Mouse (Mus musculus) CH12.LX (cell line): ENCODE results near the gene Ubiad1. TPM values are rescaled to one million over a fixed set of nuclear protein-coding genes. Genes with fewer than 3 reads are reported as not detected.

Experiments
- DNase-seq: peaks from one replicate; pipeline ENCODE4 v3.0.0-alpha.2; 2013; ENCODE audit errors: extremely low read depth
- H3K27ac ChIP-seq: 2 replicates; pipeline ENCODE4 v1.5.1; 2012; ENCODE audit warnings: low read depth, mild to moderate bottlenecking, control low read depth, moderate library complexity; ENCODE audit not compliant: insufficient read depth
- H3K27me3 ChIP-seq: replicated peaks from 2 replicates; pipeline ENCODE3; 2012; ENCODE audit warnings: inconsistent platforms
- H3K36me3 ChIP-seq, 2 experiments: replicated peaks in 1 of 2; 2 replicates each; pipeline versions ENCODE3 to v1.6.1; 2012; ENCODE audit warnings: inconsistent platforms in 1 of 2, low read length in 1 of 2, mild to moderate bottlenecking in 1 of 2, mixed read lengths in 1 of 2, moderate library complexity in 1 of 2; ENCODE audit not compliant: control insufficient read depth in 1 of 2, insufficient read depth in 1 of 2
- H3K4me1 ChIP-seq, 2 experiments: 2 replicates each; pipeline ENCODE4 v1.6.1; 2012; ENCODE audit warnings: inconsistent platforms in 1 of 2, moderate library complexity in 1 of 2; ENCODE audit not compliant: insufficient read depth in 2 of 2, control insufficient read depth in 1 of 2
- H3K4me2 ChIP-seq: 2 replicates; pipeline ENCODE4 v1.6.1; 2012; ENCODE audit warnings: low read depth, mild to moderate bottlenecking, control low read depth; ENCODE audit not compliant: poor library complexity, insufficient read depth, severe bottlenecking
- H3K4me3 ChIP-seq, 3 experiments: fragments of 150-350 bp in 1 of 3; sonication (generic) in 1 of 3; replicated peaks in 1 of 3; 2 replicates each; pipeline versions ENCODE3 to v1.5.1; 2011 to 2012; ENCODE audit warnings: low read depth in 2 of 3, low read length in 2 of 3, mild to moderate bottlenecking in 2 of 3, moderate library complexity in 2 of 3, control low read depth in 1 of 3, improper control_type of control experiment in 1 of 3, inconsistent platforms in 1 of 3, mixed read lengths in 1 of 3; ENCODE audit not compliant: poor library complexity in 1 of 3
- H3K79me2 ChIP-seq: replicated peaks from 2 replicates; pipeline ENCODE4 v1.6.1; 2012; ENCODE audit warnings: mild to moderate bottlenecking, moderate library complexity; ENCODE audit not compliant: control insufficient read depth, poor library complexity, insufficient read depth, severe bottlenecking; ENCODE audit errors: extremely low read depth
- H3K9ac ChIP-seq: 2 replicates; pipeline ENCODE4 v1.6.1; 2012; ENCODE audit warnings: low read depth, mild to moderate bottlenecking, control low read depth, moderate library complexity; ENCODE audit not compliant: insufficient read depth
- H3K9me3 ChIP-seq: replicated peaks from 2 replicates; pipeline ENCODE3; 2012; ENCODE audit warnings: low read length, inconsistent platforms, mixed read lengths
- CHD2 ChIP-seq: IDR thresholded peaks from 2 replicates; pipeline ENCODE4 v1.6.1; 2011; ENCODE audit warnings: low read length, improper control_type of control experiment
- CTCF ChIP-seq, 2 experiments: IDR thresholded peaks in 1 of 2; conservative IDR thresholded peaks in 1 of 2; 2 replicates each; pipeline ENCODE4 v1.5.1; 2011 to 2012; ENCODE audit warnings: low read depth in 2 of 2, low read length in 2 of 2, improper control_type of control experiment in 1 of 2, inconsistent platforms in 1 of 2, mild to moderate bottlenecking in 1 of 2, moderate library complexity in 1 of 2
- E2F4 ChIP-seq: IDR thresholded peaks from 2 replicates; pipeline ENCODE4 v1.6.1; 2011; ENCODE audit warnings: low read depth, low read length, improper control_type of control experiment; ENCODE audit not compliant: insufficient replicate concordance
- EP300 ChIP-seq: IDR thresholded peaks from 2 replicates; pipeline ENCODE4 v1.6.1; 2011; ENCODE audit warnings: low read length, improper control_type of control experiment
- ETS1 ChIP-seq: conservative IDR thresholded peaks from 2 replicates; pipeline ENCODE4 v1.6.1; 2012; ENCODE audit warnings: low read depth, mild to moderate bottlenecking, inconsistent platforms, low read length, improper control_type of control experiment, moderate library complexity
- JUN ChIP-seq: IDR thresholded peaks from 2 replicates; pipeline ENCODE4 v1.6.1; 2011; ENCODE audit warnings: low read depth, mild to moderate bottlenecking, low read length, improper control_type of control experiment, moderate library complexity; ENCODE audit not compliant: insufficient read depth
- JUND ChIP-seq: conservative IDR thresholded peaks from 2 replicates; pipeline ENCODE4 v1.6.1; 2011; ENCODE audit warnings: low read depth, low read length, improper control_type of control experiment
- KAT2A ChIP-seq: IDR thresholded peaks from 2 replicates; pipeline ENCODE4 v1.6.1; 2012; ENCODE audit warnings: low read length, improper control_type of control experiment, inconsistent platforms; ENCODE audit not compliant: insufficient replicate concordance
- MAFK ChIP-seq: IDR thresholded peaks from 2 replicates; pipeline ENCODE4 v1.6.1; 2011; ENCODE audit warnings: low read length, improper control_type of control experiment; ENCODE audit not compliant: insufficient replicate concordance
- MEF2A ChIP-seq: IDR thresholded peaks from 2 replicates; pipeline ENCODE4 v1.6.1; 2014; ENCODE audit warnings: low read depth, mild to moderate bottlenecking, inconsistent platforms, low read length, improper control_type of control experiment, borderline replicate concordance
- MXI1 ChIP-seq: IDR thresholded peaks from 2 replicates; pipeline ENCODE4 v1.6.1; 2011; ENCODE audit warnings: mild to moderate bottlenecking, low read depth, low read length, improper control_type of control experiment
- NRF1 ChIP-seq: IDR thresholded peaks from 2 replicates; pipeline ENCODE4 v1.6.1; 2014; ENCODE audit warnings: low read depth, mild to moderate bottlenecking, inconsistent platforms, low read length, improper control_type of control experiment, moderate library complexity
- PAX5 ChIP-seq: IDR thresholded peaks from 2 replicates; pipeline ENCODE4 v1.6.1; 2012; ENCODE audit warnings: low read length, inconsistent platforms, mixed read lengths
- POLR2AphosphoS2 ChIP-seq: IDR thresholded peaks from 2 replicates; pipeline ENCODE4 v1.6.1; 2011; ENCODE audit warnings: low read depth, low read length, improper control_type of control experiment
- RAD21 ChIP-seq: IDR thresholded peaks from 2 replicates; pipeline ENCODE4 v1.6.1; 2011; ENCODE audit warnings: low read depth, mild to moderate bottlenecking, low read length, improper control_type of control experiment, moderate library complexity
- RCOR1 ChIP-seq: conservative IDR thresholded peaks from 2 replicates; pipeline ENCODE4 v1.6.1; 2012; ENCODE audit warnings: low read depth, mild to moderate bottlenecking, inconsistent platforms, low read length, improper control_type of control experiment
- SMC3 ChIP-seq: IDR thresholded peaks from 2 replicates; pipeline ENCODE4 v1.6.1; 2011; ENCODE audit warnings: low read depth, low read length, improper control_type of control experiment
- UBTF ChIP-seq: IDR thresholded peaks from 2 replicates; pipeline ENCODE4 v1.6.1; 2012; ENCODE audit warnings: low read depth, mild to moderate bottlenecking, inconsistent platforms, low read length, improper control_type of control experiment, moderate library complexity
- ZC3H11A ChIP-seq: IDR thresholded peaks from 2 replicates; pipeline ENCODE4 v1.6.1; 2012; ENCODE audit warnings: low read depth, mild to moderate bottlenecking, inconsistent platforms, low read length, improper control_type of control experiment
- ZNF384 ChIP-seq: IDR thresholded peaks from 2 replicates; pipeline ENCODE4 v1.6.1; 2012; ENCODE audit warnings: low read depth, low read length, improper control_type of control experiment, inconsistent platforms
- dilution Hi-C: fragments of 300-500 bp; cut with MboI; formaldehyde crosslinking; loops from 2 replicates; pipeline ENCODE4 v1.14.3; 2020; ENCODE audit warnings: low sequenced_read_pairs; ENCODE audit not compliant: extremely low pct_unique_long_range_greater_than_20kb, extremely low pct_ligation_motif_present
- in situ Hi-C: fragments of 300-500 bp; cut with MboI; formaldehyde crosslinking; loops from 3 replicates; pipeline ENCODE4 v1.14.3; 2019; ENCODE audit warnings: low sequenced_read_pairs, low pct_ligation_motif_present, low pct_unique_long_range_greater_than_20kb, mixed read lengths
- polyA plus RNA-seq: library from polyadenylated mRNA; unstranded; fragments of >175 nt; gene quantifications from 2 replicates; pipeline ENCODE4 v1.2.1, GENCODE M21; 2012; ENCODE audit warnings: low read depth; ENCODE audit not compliant: insufficient read length
- total RNA-seq, 2 experiments: library from RNA; depleted of rRNA; stranded (reverse); fragments of 300-350 nt in 1 of 2; fragments of >200 nt in 1 of 2; gene quantifications; 2 replicates each; pipeline ENCODE4 v1.2.3; 2012 to 2014

Gene Ubiad1
- total and polyA plus RNA-seq, 3 experiments, result 20.5 to 21.9 (median 20.9) TPM

- dilution Hi-C loops, result no loop called here
- DNase-seq, result no peak
- H3K9me3 ChIP-seq, result no peaks in the 10 kb centered on the region
Measured at GRCm38 (mm10) chr4:148417074-148417526, 27.5 kb downstream of the Ubiad1 start.

DNA sequence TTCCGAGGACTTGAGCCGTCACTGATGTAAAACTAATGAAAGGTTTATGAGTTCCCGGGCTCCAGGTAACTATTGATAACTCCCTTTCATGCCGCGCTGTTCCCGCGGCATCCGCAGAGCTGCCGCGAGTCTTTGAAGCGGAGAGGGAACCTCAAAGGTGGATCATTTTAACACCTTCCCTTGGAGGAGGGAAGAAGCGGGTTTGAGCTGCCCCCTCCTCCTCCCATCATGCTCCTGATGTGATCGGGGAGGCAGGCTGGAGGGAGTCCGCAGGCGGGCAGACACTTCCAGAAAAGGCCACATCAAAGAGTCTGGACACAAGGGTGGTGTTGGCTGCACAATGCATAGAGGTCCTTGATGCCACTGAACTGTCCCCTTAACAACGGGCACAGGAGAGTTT, 29.0 kb downstream of the Ubiad1 start:
- Histone ChIP-seq H3K79me2 (no peaks in the 10 kb centered on the region), H3K9ac (no peak overlapping the region), H3K9me3 (no peaks in the 10 kb centered on the region), H3K27ac (no peak overlapping the region), H3K36me3 (no peaks in the 10 kb centered on the region)
- no peak for TF ChIP-seq MXI1
- TF ChIP-seq MEF2A, result no peak
- no peak for TF ChIP-seq RAD21
- no peak for TF ChIP-seq JUND
- TF ChIP-seq ZC3H11A, result no peak
- TF ChIP-seq RCOR1, result no peak
- TF ChIP-seq, all 38 proteins: peak for 0
- Histone ChIP-seq H3K27me3 (peaks cover 69% of the 10 kb centered on the region), H3K4me3 (no peak overlapping the region), H3K4me2 (no peak overlapping the region), H3K4me1 (no peaks in the 10 kb centered on the region)
- in situ Hi-C loops, result no loop called here
- dilution Hi-C loops, result no loop called here
- no peak for DNase-seq

More at GRCm38 (mm10) chr4:148417074-148417526, 27.5 kb downstream of the Ubiad1 start:
- Histone ChIP-seq H3K36me3 (no peaks in the 10 kb centered on the region), H3K4me2 (no peak overlapping the region), H3K27ac (no peak overlapping the region), H3K4me1 (no peaks in the 10 kb centered on the region), H3K27me3 (peaks cover 54% of the 10 kb centered on the region), H3K79me2 (no peaks in the 10 kb centered on the region), H3K9ac (no peak overlapping the region), H3K4me3 (no peak overlapping the region)
- no peak for TF ChIP-seq MAFK
- TF ChIP-seq JUND, result no peak
- TF ChIP-seq ZNF384, result no peak
- TF ChIP-seq KAT2A, result no peak
- no peak for TF ChIP-seq CTCF (conservative IDR thresholded peaks at IDR 0.05 in 1 of 2, IDR thresholded peaks at IDR 0.05 in 1 of 2; ENCODE audit: low read depth in 2 of 2, low read length in 2 of 2)
- no peak for TF ChIP-seq PAX5
- no peak for TF ChIP-seq JUN
- TF ChIP-seq EP300, result no peak
- TF ChIP-seq ZC3H11A, result no peak
- TF ChIP-seq RAD21, result no peak
- no peak for TF ChIP-seq POLR2AphosphoS2
- TF ChIP-seq UBTF, result no peak
- no peak for TF ChIP-seq SMC3
- TF ChIP-seq ETS1, result no peak
- TF ChIP-seq E2F4, result no peak
- no peak for TF ChIP-seq NRF1
- TF ChIP-seq CHD2, result no peak
- in situ Hi-C loops, result no loop called here
